Mouse (Mus musculus) adrenal gland, adult 10 weeks (tissue): ENCODE measurements around the gene Rhox10. TPM values are rescaled to one million over a fixed set of nuclear protein-coding genes. Genes with fewer than 3 reads are reported as not detected.

Source experiments
- polyA plus RNA-seq: library from polyadenylated mRNA; stranded (reverse); fragments of 350-450 nt; fragmentation: Illumina TruSeq; extraction: RNeasy Lipid Tissue Mini Kit (QIAGEN cat#74804); gene quantifications from one replicate; pipeline ENCODE4 v1.2.3, GENCODE M21; 2014; ENCODE audit warnings: low read depth, low replicate concordance

Gene Rhox10
- not detected for polyA plus RNA-seq

GRCm38 (mm10) chrX:38066175-38066574 is at the start of gene Rhox10:
Gene Rhox10, plus strand, starts transcription at chrX:38066475.

GRCm38 (mm10) chrX:38018597-38018996 is 47.7 kb upstream of the Rhox10 start, which contains the start of gene Btg1-ps1:
Gene Btg1-ps1, minus strand, starts transcription at chrX:38018815.

GRCm38 (mm10) chrX:38043014-38043413 is 23.3 kb upstream of the Rhox10 start, which contains the start of gene Btg1-ps2:
Gene Btg1-ps2, minus strand, starts transcription at chrX:38043114.

GRCm38 (mm10) chrX:38085041-38085440 is 18.8 kb downstream of the Rhox10 start, which contains the start of gene Rhox11:
Gene Rhox11, minus strand, starts transcription at chrX:38085141.

GRCm38 (mm10) chrX:38110807-38111206 is 44.5 kb downstream of the Rhox10 start, which contains the start of gene Rhox12:
Gene Rhox12, minus strand, starts transcription at chrX:38110907.

GRCm38 (mm10) chrX:38120982-38121381 is 54.7 kb downstream of the Rhox10 start, which contains the start of gene Rhox13:
Gene Rhox13, plus strand, starts transcription at chrX:38121219.

Other genes with a start within 250 kb of the Rhox10 start
- not detected for gene Rhox6, start 239.6 kb upstream of the Rhox10 start, polyA plus RNA-seq
- gene Rhox7a, start 234.8 kb upstream of the Rhox10 start, polyA plus RNA-seq = not detected
- not detected for gene Rhox8, start 187.5 kb upstream of the Rhox10 start, polyA plus RNA-seq
- gene Rhox7b, start 169.2 kb upstream of the Rhox10 start, polyA plus RNA-seq = not detected
- gene Rhox9, start 164.7 kb upstream of the Rhox10 start, polyA plus RNA-seq = not detected
- not detected for gene Btg1-ps1, start 47.7 kb upstream of the Rhox10 start, polyA plus RNA-seq
- gene Btg1-ps2, start 23.4 kb upstream of the Rhox10 start, polyA plus RNA-seq = not detected
- gene Rhox11, start 18.7 kb downstream of the Rhox10 start, polyA plus RNA-seq = not detected
- gene Rhox12, start 44.4 kb downstream of the Rhox10 start, polyA plus RNA-seq = not detected
- gene Rhox13, start 54.7 kb downstream of the Rhox10 start, polyA plus RNA-seq = not detected
- 109 TPM for gene Zbtb33, start 123.3 kb downstream of the Rhox10 start, polyA plus RNA-seq
- gene Tmem255a, start 186.0 kb downstream of the Rhox10 start, polyA plus RNA-seq = 90.0 TPM
- gene Atp1b4, start 249.7 kb downstream of the Rhox10 start, polyA plus RNA-seq = not detected